Mouse (Mus musculus): Measurements from ENCODE around the gene Cfap44. TPM values are rescaled to one million over a fixed set of nuclear protein-coding genes. Genes with fewer than 3 reads are reported as not detected.
A peak's percentile ranks its signal among the peaks of the same experiment; 100 is the strongest.

Gene Cfap44
- polyA plus RNA-seq, 1 experiment from 2014 or later: 7.6 TPM

DNA sequence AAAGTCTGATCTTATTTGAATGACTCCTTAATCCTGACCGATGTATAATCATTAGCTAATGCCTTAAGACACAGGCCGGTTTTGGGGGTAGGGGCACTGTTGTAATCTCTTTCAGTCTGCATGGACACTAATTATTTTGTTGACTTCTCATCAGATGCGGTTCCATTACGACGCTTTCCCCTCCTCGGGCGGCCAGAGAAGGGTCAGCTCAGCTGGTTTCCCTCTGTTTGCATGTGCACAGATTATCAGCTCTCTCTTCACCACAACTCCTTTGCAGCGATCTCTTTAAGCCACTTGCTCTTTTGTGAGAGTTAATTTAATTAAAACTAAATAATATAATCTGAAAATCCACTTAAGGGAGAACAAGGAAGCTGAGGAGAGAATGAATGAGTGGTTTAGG lies 135.1 kb downstream of the Cfap44 start:
- H3K4me3 ChIP-seq (ENCODE audit: low read depth, low read length): no peak overlapping the region
- no peaks in the 10 kb centered on the region for H3K36me3 ChIP-seq (ENCODE audit: control insufficient read depth, insufficient read depth, low read length)
- H3K27ac ChIP-seq (ENCODE audit: low read depth, low read length): no peak overlapping the region; the same call in 1 of the 2 replicates
- ATAC-seq (ENCODE audit: low read depth): no peak
- no peaks in the 10 kb centered on the region for H3K9me3 ChIP-seq (ENCODE audit: control insufficient read depth, low read length)
- 25% methylated on average over 8 of the region's 8 CpGs for WGBS
- no peak overlapping the region for H3K9ac ChIP-seq (replicated peaks; ENCODE audit: low read depth, low read length)
- H3K4me1 ChIP-seq (ENCODE audit: control insufficient read depth, insufficient read depth, low read length): peaks cover 41% of the 10 kb centered on the region
- H3K4me2 ChIP-seq (ENCODE audit: low read depth, low read length): peak overlapping the region; percentile 55; the same call in 1 of the 2 replicates
- no peaks in the 10 kb centered on the region for H3K27me3 ChIP-seq (ENCODE audit: control insufficient read depth, insufficient read depth, low read length)

- Histone ChIP-seq H3K4me1 (ENCODE audit: control insufficient read depth, insufficient read depth, low read length) (peaks cover 41% of the 10 kb centered on the region), H3K27me3 (ENCODE audit: control insufficient read depth, insufficient read depth, low read length) (no peaks in the 10 kb centered on the region), H3K27ac (ENCODE audit: low read depth, low read length) (peak overlapping the region; percentile 83), H3K9ac (replicated peaks; ENCODE audit: low read depth, low read length) (peak overlapping the region; percentile 50; the same call in 1 of the 2 replicates), H3K9me3 (ENCODE audit: control insufficient read depth, low read length) (no peaks in the 10 kb centered on the region), H3K4me2 (ENCODE audit: low read depth, low read length) (peak overlapping the region; percentile 55; the same call in 1 of the 2 replicates), H3K4me3 (ENCODE audit: low read depth, low read length) (no peak overlapping the region; the same call in 1 of the 2 replicates), H3K36me3 (ENCODE audit: control insufficient read depth, insufficient read depth, low read length) (no peaks in the 10 kb centered on the region)
- 6% methylated on average over 9 of the region's 9 CpGs for WGBS
- peak; percentile 17 for ATAC-seq (ENCODE audit: low read depth)
Measured at GRCm38 (mm10) chr16:44530191-44530590, 135.6 kb downstream of the Cfap44 start.

DNA sequence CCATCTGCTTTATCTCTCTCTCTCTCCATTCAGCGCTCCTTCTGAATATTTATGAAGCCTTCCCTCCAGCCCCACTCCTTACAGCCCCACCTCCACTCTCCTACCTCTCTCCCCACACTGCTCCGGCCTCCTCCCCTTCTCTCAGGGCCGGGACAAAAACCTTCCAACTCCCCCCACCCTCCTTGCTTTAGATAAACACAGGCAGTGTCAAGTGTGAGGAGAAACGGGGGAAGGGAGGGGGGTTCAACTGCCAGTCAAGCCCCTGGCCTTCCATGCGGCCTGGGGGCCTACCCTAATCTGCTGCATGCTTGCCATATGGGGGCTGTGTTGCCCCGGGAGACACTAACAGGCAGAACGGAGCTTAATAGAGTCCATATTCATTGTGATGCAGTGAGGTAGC lies 136.2 kb downstream of the Cfap44 start:
- Histone ChIP-seq H3K4me3 (ENCODE audit: low read depth, low read length) (peak overlapping the region; percentile 20), H3K9ac (replicated peaks; ENCODE audit: low read depth, low read length) (peak overlapping the region; percentile 50; the same call in 1 of the 2 replicates), H3K4me1 (ENCODE audit: control insufficient read depth, insufficient read depth, low read length) (peaks cover 41% of the 10 kb centered on the region), H3K9me3 (ENCODE audit: control insufficient read depth, low read length) (no peaks in the 10 kb centered on the region), H3K4me2 (ENCODE audit: low read depth, low read length) (peak overlapping the region; percentile 55), H3K27me3 (ENCODE audit: control insufficient read depth, insufficient read depth, low read length) (no peaks in the 10 kb centered on the region), H3K27ac (ENCODE audit: low read depth, low read length) (peak overlapping the region; percentile 83), H3K36me3 (ENCODE audit: control insufficient read depth, insufficient read depth, low read length) (no peaks in the 10 kb centered on the region)
- 0% methylated on average over 7 of the region's 7 CpGs for WGBS
- peak; percentile 90 for ATAC-seq (ENCODE audit: low read depth)

GRCm38 (mm10) chr16:44531239-44531797 lies 136.7 kb downstream of the Cfap44 start:
- whole genome bisulfite sequencing: 12% methylated on average over 12 of the region's 12 CpGs
- H3K9me3 ChIP-seq (ENCODE audit: control insufficient read depth, low read length): no peaks in the 10 kb centered on the region
- H3K36me3 ChIP-seq (ENCODE audit: control insufficient read depth, insufficient read depth, low read length): no peaks in the 10 kb centered on the region
- peak overlapping the region; percentile 55 for H3K4me2 ChIP-seq (ENCODE audit: low read depth, low read length)
- ATAC-seq (ENCODE audit: low read depth): peak; percentile 19; the same call in 1 of the 2 replicates
- H3K4me1 ChIP-seq (ENCODE audit: control insufficient read depth, insufficient read depth, low read length): peaks cover 40% of the 10 kb centered on the region
- peak overlapping the region; percentile 50; the same call in 1 of the 2 replicates for H3K9ac ChIP-seq (replicated peaks; ENCODE audit: low read depth, low read length)
- no peaks in the 10 kb centered on the region for H3K27me3 ChIP-seq (ENCODE audit: control insufficient read depth, insufficient read depth, low read length)
- peak overlapping the region; percentile 20 for H3K4me3 ChIP-seq (ENCODE audit: low read depth, low read length)
- peak overlapping the region; percentile 83 for H3K27ac ChIP-seq (ENCODE audit: low read depth, low read length)

Other genes starting within 250 kb of the Cfap44 start
- 4.6 and 5.8 TPM in 2 replicates for gene Usf3, start 221.6 kb upstream of the Cfap44 start, polyA plus RNA-seq (2014; fragmentation: Nextera tagmentation; extraction: Ambion mirVana)
- 10.6 and 12.0 TPM in 2 replicates for gene Sidt1, start 61.6 kb upstream of the Cfap44 start, polyA plus RNA-seq (2014; fragmentation: Nextera tagmentation; extraction: Ambion mirVana)
- gene Spice1, start 47.7 kb upstream of the Cfap44 start, polyA plus RNA-seq (2014; fragmentation: Nextera tagmentation; extraction: Ambion mirVana): 11.5 and 12.4 TPM in 2 replicates
- 7.8 and 9.9 TPM in 2 replicates for gene Boc, start 164.1 kb downstream of the Cfap44 start, polyA plus RNA-seq (2014; fragmentation: Nextera tagmentation; extraction: Ambion mirVana)

Data from neural tube, embryonic 14.5 days (tissue).